Mouse (Mus musculus) liver (tissue): ENCODE measurements around the gene Wdr6.
"Not testable (repeated sequence)": the region's sequence is repeated elsewhere in the genome, so short reads cannot be mapped to it uniquely, and the experiment has no call there.

Experiments
- DNase-seq: peaks from one replicate; pipeline ENCODE4 v3.0.0-alpha.2; 2020; ENCODE audit warnings: mixed read lengths

The Wdr6 gene

GRCm38 (mm10) chr9:108578545-108579343, at the start of gene Wdr6:
Gene Wdr6 (minus strand): TSS chr9:108578739.
- DNase-seq, result peak; percentile 92

- DNase-seq, result no peak
Measured at GRCm38 (mm10) chr9:108628141-108628540, 49.6 kb upstream of the Wdr6 start.

DNA sequence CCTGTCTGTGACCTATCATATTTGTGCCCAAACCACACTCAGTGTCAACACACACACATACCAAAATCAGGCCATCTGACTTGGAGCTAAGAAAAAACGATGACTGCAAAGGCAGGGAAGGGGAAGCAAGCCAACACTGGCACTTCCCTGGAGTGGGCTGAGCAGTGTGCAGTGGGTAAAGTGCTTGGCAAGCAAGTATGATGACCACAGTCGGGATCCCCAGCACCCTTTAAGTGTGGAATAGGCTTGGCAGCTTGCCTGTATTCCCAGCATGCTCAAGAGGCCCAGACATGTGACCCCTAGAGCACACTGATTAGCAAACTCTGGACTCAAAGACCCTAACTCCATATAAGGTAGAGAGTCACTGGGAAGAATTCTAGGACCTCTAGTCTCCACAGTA, 48.0 kb upstream of the Wdr6 start:
- DNase-seq, result no peak

DNA sequence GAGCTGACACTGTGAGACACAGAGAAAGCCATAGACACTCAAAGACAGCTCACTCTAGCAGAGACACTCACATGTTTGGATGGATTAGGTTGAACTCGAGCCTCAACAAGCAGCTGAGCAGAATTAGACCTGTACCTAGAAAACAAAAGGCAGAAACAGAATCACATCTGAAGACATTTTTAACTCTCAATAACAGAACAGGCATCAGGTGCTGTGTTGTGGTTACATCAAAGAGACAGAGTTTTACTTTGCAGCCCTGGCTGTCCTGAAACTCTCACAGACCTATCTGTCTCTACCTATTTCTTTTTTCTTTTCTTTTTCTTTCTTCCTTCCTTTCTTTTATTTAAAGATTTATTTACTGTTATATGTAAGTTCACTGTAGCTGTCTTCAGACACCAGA, 38.8 kb upstream of the Wdr6 start:
- no peak for DNase-seq

- no peak for DNase-seq
Measured at GRCm38 (mm10) chr9:108611488-108611887, 32.9 kb upstream of the Wdr6 start.

DNA sequence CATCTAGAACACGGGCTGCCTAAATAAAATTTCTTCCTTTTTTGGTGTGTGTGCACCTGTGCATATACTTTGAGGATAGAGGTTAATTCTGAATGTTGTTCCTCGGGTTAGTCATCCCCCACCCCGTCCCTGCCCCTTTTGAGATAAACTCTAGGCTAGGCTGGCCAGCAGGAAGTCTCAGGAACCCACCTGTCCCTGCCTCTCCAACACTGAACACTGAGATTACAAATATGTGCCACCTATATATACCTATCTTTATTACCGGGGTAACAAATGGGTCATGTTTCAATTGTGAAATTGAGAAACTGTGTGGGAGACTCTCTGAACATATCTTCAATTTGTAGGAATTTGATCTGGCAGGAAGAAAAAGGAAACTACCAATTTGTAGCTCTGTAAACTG, 30.4 kb upstream of the Wdr6 start:
- DNase-seq, result no peak

DNA sequence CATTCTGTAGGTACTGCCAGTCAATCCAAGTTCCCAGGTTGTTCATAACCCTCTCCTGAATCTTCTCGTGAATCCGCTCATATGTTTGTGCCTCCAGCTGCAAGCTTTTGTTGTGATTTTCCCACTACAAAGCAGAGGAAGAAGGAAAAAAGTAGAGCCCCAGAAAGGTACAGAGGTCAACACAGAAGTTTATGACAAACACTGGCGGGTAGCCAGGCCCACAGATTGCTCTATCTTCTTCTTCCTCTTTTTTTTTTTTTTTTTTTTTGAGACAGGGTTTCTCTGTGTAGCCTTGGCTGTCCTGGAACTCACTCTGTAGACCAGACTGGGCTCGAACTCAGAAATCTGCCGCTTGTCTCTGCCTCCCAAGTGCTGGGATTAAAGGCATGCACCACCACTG, 29.4 kb upstream of the Wdr6 start:
- DNase-seq, result not testable (repeated sequence)

DNA sequence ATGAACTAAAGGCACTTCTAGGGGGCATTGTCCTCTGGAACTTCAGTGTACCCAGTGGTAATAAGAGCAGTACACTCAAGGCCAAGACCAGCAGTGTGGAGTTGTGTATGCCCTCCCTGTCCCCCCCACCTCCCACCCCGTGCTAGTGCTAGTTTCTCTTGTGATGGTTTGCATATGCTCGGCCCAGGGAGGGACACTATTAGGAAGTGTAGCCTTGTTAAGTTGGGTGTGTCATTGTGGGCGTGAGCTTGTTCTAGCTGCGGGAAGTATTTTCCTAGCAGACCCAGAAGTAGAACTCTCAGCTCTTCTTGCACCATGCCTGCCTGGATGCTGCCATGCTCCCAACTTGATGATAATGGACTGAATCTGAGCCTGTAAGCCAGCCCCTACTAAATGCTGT, 23.4 kb upstream of the Wdr6 start:
- DNase-seq, result no peak

GRCm38 (mm10) chr9:108600011-108600410, 21.5 kb upstream of the Wdr6 start:
- no peak for DNase-seq

DNA sequence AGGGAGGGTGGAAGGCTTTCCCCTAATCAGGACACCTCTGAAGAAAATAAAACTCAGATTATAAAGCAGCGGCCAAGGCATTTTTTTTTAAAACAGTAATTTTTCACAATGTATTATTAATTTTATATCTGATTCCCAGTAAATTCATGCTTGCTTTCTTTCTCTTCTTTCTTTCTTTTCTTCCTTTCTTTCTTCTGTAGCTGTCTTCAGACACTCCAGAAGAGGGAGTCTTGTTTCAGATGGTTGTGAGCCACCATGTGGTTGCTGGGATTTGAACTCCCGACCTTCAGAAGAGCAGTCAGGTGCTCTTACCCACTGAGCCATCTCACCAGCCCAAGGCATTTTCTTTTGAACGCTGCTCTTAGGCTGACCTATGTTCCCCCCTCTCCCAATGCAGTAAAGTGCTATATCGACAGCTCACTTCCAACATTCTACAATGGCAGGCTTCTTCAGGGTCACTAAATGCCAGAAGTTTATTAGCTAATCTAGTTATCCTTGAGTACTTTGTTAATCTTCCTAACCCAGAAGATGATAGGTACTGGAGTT, 20.6 kb upstream of the Wdr6 start:
- no peak for DNase-seq

GRCm38 (mm10) chr9:108596998-108597764, 18.6 kb upstream of the Wdr6 start, which contains the start of gene P4htm:
Gene P4htm (minus strand): TSS chr9:108597667.
- peak; percentile 53 for DNase-seq

- no peak for DNase-seq
Measured at GRCm38 (mm10) chr9:108594354-108594753, 15.8 kb upstream of the Wdr6 start.

GRCm38 (mm10) chr9:108591462-108591861, 12.9 kb upstream of the Wdr6 start:
- no peak for DNase-seq

- DNase-seq, result no peak
Measured at GRCm38 (mm10) chr9:108589229-108589628, 10.7 kb upstream of the Wdr6 start.

DNA sequence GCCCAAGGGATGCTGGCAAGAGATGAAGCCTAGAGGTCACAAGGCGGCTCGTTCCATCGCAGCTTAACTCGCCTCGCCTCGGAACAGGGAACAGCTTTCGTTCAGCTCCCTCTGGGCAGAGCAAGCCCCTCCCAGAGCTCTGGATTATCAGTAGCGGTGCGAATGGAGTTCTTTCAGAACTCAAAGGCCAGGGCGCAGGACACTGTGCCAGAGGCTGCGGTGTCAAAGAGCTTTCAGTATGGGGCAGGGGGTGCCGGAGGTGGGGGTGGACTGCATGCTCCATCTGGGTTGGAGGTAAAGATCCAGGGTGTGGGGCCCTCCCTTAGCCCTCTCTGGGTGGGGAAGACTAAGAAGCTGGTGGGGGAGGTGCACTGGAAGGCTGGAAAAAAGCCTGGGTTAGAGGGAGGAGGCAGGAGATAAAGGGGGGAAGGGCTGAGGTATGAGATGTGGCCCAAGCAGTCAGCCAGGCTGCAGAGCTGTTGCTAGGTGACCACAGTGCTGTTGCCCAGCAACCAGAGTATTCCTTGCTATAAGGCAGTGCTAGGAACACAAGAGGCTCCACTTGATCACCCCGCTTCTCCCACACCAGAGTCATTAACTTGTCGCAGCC, 9.1 kb upstream of the Wdr6 start:
- peak; percentile 57 for DNase-seq

- no peak for DNase-seq
Measured at GRCm38 (mm10) chr9:108579344-108579690, 778 bp upstream of the Wdr6 start.

GRCm38 (mm10) chr9:108577934-108578544, 500 bp downstream of the Wdr6 start:
- peak; percentile 57 for DNase-seq

GRCm38 (mm10) chr9:108577025-108577424, 1.5 kb downstream of the Wdr6 start:
- no peak for DNase-seq

DNA sequence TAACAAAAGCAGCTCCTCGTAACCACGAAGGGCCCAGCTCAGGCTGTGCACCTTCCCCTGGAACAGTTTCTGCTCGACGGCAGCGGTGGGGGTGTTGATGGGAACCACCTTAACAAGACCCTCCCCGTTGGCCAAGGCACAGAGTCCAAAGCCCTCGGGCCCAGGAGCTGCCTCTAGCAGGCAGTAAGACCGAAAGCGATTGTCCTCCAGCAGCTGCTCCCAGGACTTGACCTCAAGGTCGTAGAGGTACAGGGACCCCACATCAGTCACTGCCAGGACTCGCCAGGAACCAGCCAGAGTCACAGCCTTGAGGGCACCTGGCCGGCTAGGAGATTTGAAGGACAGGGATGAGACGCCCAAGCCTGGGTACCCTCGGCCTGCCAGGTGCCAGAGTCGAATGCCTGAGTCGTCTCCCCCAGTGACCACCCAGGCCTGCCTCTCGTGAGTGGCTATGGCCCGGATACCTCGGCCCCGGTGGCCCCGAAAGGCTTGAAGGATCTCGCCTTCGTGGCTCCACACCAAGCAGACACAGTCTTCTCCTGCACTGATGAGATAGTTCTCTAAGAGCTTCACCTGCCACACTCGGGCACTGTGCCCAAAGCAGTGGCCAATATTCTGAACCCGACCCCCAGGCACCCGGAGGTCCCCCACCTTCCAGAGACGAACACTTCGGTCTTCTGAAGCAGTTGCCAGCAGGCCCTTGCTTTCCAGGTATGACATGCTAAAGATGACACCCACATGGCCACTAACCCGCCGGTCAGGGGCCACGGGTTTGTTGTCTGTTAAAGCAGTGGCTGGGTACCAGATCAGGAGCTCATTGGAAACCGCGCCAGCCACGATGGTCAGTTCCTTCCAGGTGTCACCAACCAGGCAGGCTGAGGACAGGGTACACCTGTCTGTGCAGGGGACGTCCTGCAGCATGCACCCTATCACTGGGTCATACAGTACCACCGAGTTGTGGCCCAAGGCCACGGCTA, 2.9 kb downstream of the Wdr6 start:
- no peak for DNase-seq

DNA sequence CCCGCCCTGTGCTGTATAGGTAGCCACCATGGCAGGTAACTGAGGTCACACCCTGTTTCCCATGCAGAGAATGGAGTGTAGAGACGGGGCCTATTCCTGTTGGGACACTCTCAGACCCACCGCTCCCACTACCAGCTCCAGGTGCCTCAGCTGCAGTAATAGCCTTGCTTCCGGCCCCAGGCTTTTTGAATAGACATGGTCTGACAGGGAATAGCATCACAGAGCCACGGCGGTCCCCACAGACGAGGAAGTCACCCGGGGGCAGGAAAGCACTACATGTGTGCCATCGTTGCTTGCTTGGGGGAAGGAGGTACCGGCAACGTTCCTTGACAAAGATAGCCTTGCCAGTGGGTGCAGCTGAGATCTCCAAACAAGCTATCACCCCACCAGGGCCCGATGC, 3.6 kb downstream of the Wdr6 start:
- no peak for DNase-seq

- DNase-seq, result peak; percentile 63
Measured at GRCm38 (mm10) chr9:108573774-108574690, 4.5 kb downstream of the Wdr6 start.
